Mouse (Mus musculus) induced T-regulatory cell, adult 2 months (primary cell): ENCODE measurements around the gene Ndn.
A peak's percentile ranks its signal among the peaks of the same experiment; 100 is the strongest.

Experiments used
- DNase-seq: peaks from one replicate; pipeline ENCODE4 v3.0.0-alpha.2; 2012; ENCODE audit warnings: low read depth

Ndn gene

GRCm38 (mm10) chr7:62346269-62346668 lies at the start of gene Ndn:
TSS of gene Ndn (plus strand) at chr7:62346569.
- no peak for DNase-seq

- DNase-seq = no peak
Observed at GRCm38 (mm10) chr7:62302451-62302850, 43.9 kb upstream of the Ndn start.

- no peak for DNase-seq
Observed at GRCm38 (mm10) chr7:62306896-62307614, 39.3 kb upstream of the Ndn start.

GRCm38 (mm10) chr7:62316793-62317192 lies 29.6 kb upstream of the Ndn start:
- DNase-seq = no peak

- DNase-seq = no peak
Observed at GRCm38 (mm10) chr7:62345411-62345810, 958 bp upstream of the Ndn start.

- no peak for DNase-seq
Observed at GRCm38 (mm10) chr7:62348106-62348803, 1.9 kb downstream of the Ndn start.

- no peak for DNase-seq
Observed at GRCm38 (mm10) chr7:62348804-62349190, 2.4 kb downstream of the Ndn start.

GRCm38 (mm10) chr7:62351266-62351665 lies 4.9 kb downstream of the Ndn start:
- DNase-seq = no peak

- DNase-seq = no peak
Observed at GRCm38 (mm10) chr7:62365039-62365636, 18.8 kb downstream of the Ndn start.

GRCm38 (mm10) chr7:62366730-62367129 lies 20.4 kb downstream of the Ndn start:
- DNase-seq = no peak

- DNase-seq = no peak
Observed at GRCm38 (mm10) chr7:62375658-62376057, 29.3 kb downstream of the Ndn start.

GRCm38 (mm10) chr7:62376510-62377304 lies 30.3 kb downstream of the Ndn start, which contains the start of gene Magel2:
TSS of gene Magel2 (plus strand) at chr7:62377010.
- no peak for DNase-seq

GRCm38 (mm10) chr7:62377313-62377712 lies 30.9 kb downstream of the Ndn start:
- no peak for DNase-seq

- DNase-seq = no peak
Observed at GRCm38 (mm10) chr7:62378529-62378928, 32.2 kb downstream of the Ndn start.

- DNase-seq = peak; percentile 4
Observed at GRCm38 (mm10) chr7:62382391-62382790, 36.0 kb downstream of the Ndn start.

GRCm38 (mm10) chr7:62388291-62388690 lies 41.9 kb downstream of the Ndn start:
- DNase-seq = no peak

- DNase-seq = no peak
Observed at GRCm38 (mm10) chr7:62392202-62392601, 45.8 kb downstream of the Ndn start.
